Mouse (Mus musculus): ENCODE data around the gene Adgrb2. TPM values are rescaled to one million over a fixed set of nuclear protein-coding genes. Genes with fewer than 3 reads are reported as not detected.

Gene Adgrb2
- polyA plus RNA-seq, 1 experiment from 2014 or later: 2.6 TPM

Other genes with a start within 250 kb of the Adgrb2 start
- gene Khdrbs1, start 242.6 kb upstream of the Adgrb2 start, polyA plus RNA-seq (2016; fragmentation: Nextera tagmentation; extraction: Ambion mirVana): 106 and 108 TPM in 2 replicates
- 372 and 428 TPM in 2 replicates for gene Ptp4a2, start 173.7 kb upstream of the Adgrb2 start, polyA plus RNA-seq (2016; fragmentation: Nextera tagmentation; extraction: Ambion mirVana)
- 0.33 and 0.36 TPM in 2 replicates for gene Spocd1, start 55.6 kb upstream of the Adgrb2 start, polyA plus RNA-seq (2016; fragmentation: Nextera tagmentation; extraction: Ambion mirVana)
- gene Col16a1, start 63.0 kb downstream of the Adgrb2 start, polyA plus RNA-seq (2016; fragmentation: Nextera tagmentation; extraction: Ambion mirVana): 35.8 and 37.9 TPM in 2 replicates
- 54.3 and 58.3 TPM in 2 replicates for gene Pef1, start 117.7 kb downstream of the Adgrb2 start, polyA plus RNA-seq (2016; fragmentation: Nextera tagmentation; extraction: Ambion mirVana)
- not detected in 2 replicates for gene Hcrtr1, start 154.5 kb downstream of the Adgrb2 start, polyA plus RNA-seq (2016; fragmentation: Nextera tagmentation; extraction: Ambion mirVana)
- gene Tinagl1, start 190.3 kb downstream of the Adgrb2 start, polyA plus RNA-seq (2016; fragmentation: Nextera tagmentation; extraction: Ambion mirVana): 46.6 and 49.8 TPM in 2 replicates
- not detected in 2 replicates for gene Gm853, start 237.5 kb downstream of the Adgrb2 start, polyA plus RNA-seq (2016; fragmentation: Nextera tagmentation; extraction: Ambion mirVana)